Mouse (Mus musculus): ENCODE measurements around the gene Stxbp6. TPM values are rescaled to one million over a fixed set of nuclear protein-coding genes. Genes with fewer than 3 reads are reported as not detected.

The Stxbp6 gene
- total and polyA plus RNA-seq, 3 experiments, result not detected

GRCm38 (mm10) chr12:45067047-45067685, 7.3 kb downstream of the Stxbp6 start:
- H3K36me3 ChIP-seq (ENCODE audit: control insufficient read depth in 1 of 2, insufficient read depth in 2 of 2, low read length in 2 of 2), result no peaks in the 10 kb centered on the region
- no peaks in the 10 kb centered on the region for H3K9me3 ChIP-seq (replicated peaks; ENCODE audit: insufficient read depth, low read length)
- no peak for TF ChIP-seq POLR2AphosphoS5 (IDR thresholded peaks at IDR 0.05; ENCODE audit: borderline replicate concordance, low read depth, low read length)
- TF ChIP-seq TCF12 (IDR thresholded peaks at IDR 0.05; ENCODE audit: low read depth, low read length), result no peak
- TF ChIP-seq ZC3H11A (IDR thresholded peaks at IDR 0.05; ENCODE audit: low read depth, low read length), result no peak
- H3K79me2 ChIP-seq (ENCODE audit: control insufficient read depth, insufficient read depth, low read length, poor library complexity), result no peaks in the 10 kb centered on the region
- H3K9ac ChIP-seq (ENCODE audit: control insufficient read depth, low read depth, low read length, poor library complexity, severe bottlenecking), result no peak overlapping the region
- no peak overlapping the region for H3K27ac ChIP-seq (ENCODE audit: control insufficient read depth, low read depth, low read length)
- H3K4me3 ChIP-seq (ENCODE audit: control insufficient read depth in 1 of 2, insufficient read depth in 1 of 2, low read depth in 2 of 2, low read length in 2 of 2), result no peak overlapping the region
- no peak for DNase-seq (ENCODE audit: low read depth, low spot score)
- no peaks in the 10 kb centered on the region for H3K4me1 ChIP-seq (ENCODE audit: control insufficient read depth in 1 of 2, insufficient read depth in 2 of 2, low read length in 2 of 2)
- H3K27me3 ChIP-seq (ENCODE audit: control insufficient read depth in 1 of 2, insufficient read depth in 2 of 2, low read length in 2 of 2), result no peaks in the 10 kb centered on the region

GRCm38 (mm10) chr12:45063606-45064005, 10.9 kb downstream of the Stxbp6 start:
- Histone ChIP-seq H3K27me3 (ENCODE audit: control insufficient read depth in 1 of 2, insufficient read depth in 2 of 2, low read length in 2 of 2) (no peaks in the 10 kb centered on the region), H3K79me2 (ENCODE audit: control insufficient read depth, insufficient read depth, low read length, poor library complexity) (no peaks in the 10 kb centered on the region), H3K9ac (ENCODE audit: control insufficient read depth, low read depth, low read length, poor library complexity, severe bottlenecking) (no peak overlapping the region), H3K4me1 (ENCODE audit: control insufficient read depth in 1 of 2, insufficient read depth in 2 of 2, low read length in 2 of 2) (no peaks in the 10 kb centered on the region), H3K9me3 (replicated peaks; ENCODE audit: insufficient read depth, low read length) (no peaks in the 10 kb centered on the region), H3K27ac (ENCODE audit: control insufficient read depth, low read depth, low read length) (no peak overlapping the region), H3K36me3 (ENCODE audit: control insufficient read depth in 1 of 2, insufficient read depth in 2 of 2, low read length in 2 of 2) (no peaks in the 10 kb centered on the region), H3K4me3 (ENCODE audit: control insufficient read depth in 1 of 2, insufficient read depth in 1 of 2, low read depth in 2 of 2, low read length in 2 of 2) (no peak overlapping the region)
- TF ChIP-seq MAX (IDR thresholded peaks at IDR 0.05; ENCODE audit: low read length), result no peak
- no peak for DNase-seq (ENCODE audit: low read depth, low spot score)

- H3K79me2 ChIP-seq (ENCODE audit: control insufficient read depth, insufficient read depth, low read length, poor library complexity), result no peaks in the 10 kb centered on the region
- no peak overlapping the region for H3K9ac ChIP-seq (ENCODE audit: control insufficient read depth, low read depth, low read length, poor library complexity, severe bottlenecking)
- H3K4me1 ChIP-seq (ENCODE audit: control insufficient read depth in 1 of 2, insufficient read depth in 2 of 2, low read length in 2 of 2), result no peaks in the 10 kb centered on the region
- H3K36me3 ChIP-seq (ENCODE audit: control insufficient read depth in 1 of 2, insufficient read depth in 2 of 2, low read length in 2 of 2), result no peaks in the 10 kb centered on the region
- H3K27ac ChIP-seq (ENCODE audit: control insufficient read depth, low read depth, low read length), result no peak overlapping the region
- DNase-seq (ENCODE audit: low read depth, low spot score), result no peak
- no peaks in the 10 kb centered on the region for H3K9me3 ChIP-seq (replicated peaks; ENCODE audit: insufficient read depth, low read length)
- TF ChIP-seq MYB (IDR thresholded peaks at IDR 0.05; ENCODE audit: low read depth, low read length), result no peak
- TF ChIP-seq RCOR1 (IDR thresholded peaks at IDR 0.05; ENCODE audit: low read depth, low read length), result no peak
- TF ChIP-seq GABPA (IDR thresholded peaks at IDR 0.05; ENCODE audit: low read depth, low read length), result no peak
- no peak for TF ChIP-seq NELFE (IDR thresholded peaks at IDR 0.05; ENCODE audit: low read depth, low read length)
- no peak for TF ChIP-seq BHLHE40 (IDR thresholded peaks at IDR 0.05; ENCODE audit: borderline replicate concordance, low read depth, low read length)
- H3K4me3 ChIP-seq (ENCODE audit: control insufficient read depth in 1 of 2, insufficient read depth in 1 of 2, low read depth in 2 of 2, low read length in 2 of 2), result no peak overlapping the region
- H3K27me3 ChIP-seq (ENCODE audit: control insufficient read depth in 1 of 2, insufficient read depth in 2 of 2, low read length in 2 of 2), result no peaks in the 10 kb centered on the region
Measured at GRCm38 (mm10) chr12:45061336-45061735, 13.2 kb downstream of the Stxbp6 start.
